Mouse (Mus musculus): ENCODE measurements around the gene Otog.

GRCm38 (mm10) chr7:46327896-46328295 lies 87.1 kb downstream of the Otog start:
- no peak for TF ChIP-seq CTCF (conservative IDR thresholded peaks at IDR 0.05; ENCODE audit: low read length)
- TF ChIP-seq POU5F1 (IDR thresholded peaks at IDR 0.05; ENCODE audit: borderline replicate concordance, low read length) = no peak
